Mouse (Mus musculus): ENCODE data around the gene Gm42957. TPM values are rescaled to one million over a fixed set of nuclear protein-coding genes. Genes with fewer than 3 reads are reported as not detected.
"Not testable (repeated sequence)": the region's sequence is repeated elsewhere in the genome, so short reads cannot be mapped to it uniquely, and the experiment has no call there.

The Gm42957 gene
- total RNA-seq (2021), result under 1 TPM; 0.33 to 0.46 TPM
- long read RNA-seq, experiment 1, result 0 reads
- long read RNA-seq, experiment 2, partial matches to known transcripts, result 0 of 2 reads
- long read RNA-seq, experiment 2, other reads (novel, unspliced or antisense), result 2 of 2 reads

DNA sequence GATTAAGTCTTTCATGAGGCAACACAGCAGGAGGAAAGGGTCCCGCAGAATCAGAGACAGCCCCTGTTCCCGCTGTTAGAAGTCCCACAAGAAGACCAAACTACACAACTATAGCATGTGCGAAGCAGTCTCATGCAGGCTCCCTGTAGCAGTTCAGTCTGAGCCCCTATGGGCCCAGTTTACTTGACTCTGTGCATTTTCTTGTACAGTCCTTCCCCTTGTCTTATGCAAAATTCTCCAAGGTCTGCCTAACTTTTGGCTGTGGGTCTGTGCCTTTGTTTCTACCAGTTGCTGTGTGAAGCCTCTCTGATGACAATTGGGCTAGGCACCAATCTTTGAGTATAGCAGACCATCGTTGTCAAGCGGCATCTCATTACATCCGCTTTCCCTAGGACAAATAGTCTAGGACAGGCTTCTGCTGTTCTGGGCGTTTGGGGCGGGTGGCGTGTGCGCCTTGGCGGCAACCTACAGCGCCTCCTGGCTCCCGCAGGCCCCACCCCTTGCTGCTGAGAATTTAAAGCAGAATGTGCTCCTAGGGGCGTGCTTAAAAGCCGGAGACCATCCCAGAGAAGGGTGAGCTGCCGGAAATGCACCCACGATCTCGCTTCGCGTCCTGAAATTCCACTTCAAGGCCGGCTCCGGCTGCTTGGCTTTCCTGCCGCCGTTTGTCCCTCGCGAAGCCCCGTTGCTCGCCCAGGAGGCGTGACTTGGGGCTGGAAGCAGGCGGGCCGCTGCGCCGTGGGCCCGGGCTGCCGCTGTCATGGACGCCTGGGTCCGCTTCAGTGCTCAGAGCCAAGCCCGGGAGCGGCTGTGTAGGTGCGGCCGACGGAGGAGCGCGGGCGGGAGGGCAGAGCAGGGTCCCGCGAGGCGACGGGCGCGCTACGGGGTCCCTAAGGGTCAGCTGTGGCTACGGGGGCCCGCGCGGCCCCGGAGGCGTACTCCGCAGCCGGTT is at the start of gene Gm42957, which contains the start of gene Pex11b:
TSS of gene Gm42957 (plus strand) at position 547 of the 952 bp plus-strand sequence.
TSS of gene Pex11b (plus strand) at position 449 of the 952 bp plus-strand sequence.
- peak; percentile 95 for DNase-seq

DNA sequence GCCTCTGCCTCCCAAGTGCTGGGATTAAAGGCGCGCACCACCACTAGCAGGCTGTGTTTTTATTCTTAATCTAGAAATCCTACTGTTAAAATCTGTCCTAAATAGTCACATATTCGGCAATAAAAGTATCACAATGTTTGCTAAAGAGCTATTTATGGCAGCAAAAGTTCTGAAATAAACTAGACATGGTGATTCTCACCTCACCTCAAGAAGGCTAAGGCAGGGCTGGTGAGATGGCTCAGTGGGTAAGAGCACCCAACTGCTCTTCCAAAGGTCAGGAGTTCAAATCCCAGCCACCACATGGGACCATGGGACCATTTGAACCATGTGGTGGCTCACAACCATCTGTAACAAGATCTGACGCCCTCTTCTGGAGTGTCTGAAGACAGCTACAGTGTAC is 44.6 kb upstream of the Gm42957 start:
- no peak for DNase-seq

DNA sequence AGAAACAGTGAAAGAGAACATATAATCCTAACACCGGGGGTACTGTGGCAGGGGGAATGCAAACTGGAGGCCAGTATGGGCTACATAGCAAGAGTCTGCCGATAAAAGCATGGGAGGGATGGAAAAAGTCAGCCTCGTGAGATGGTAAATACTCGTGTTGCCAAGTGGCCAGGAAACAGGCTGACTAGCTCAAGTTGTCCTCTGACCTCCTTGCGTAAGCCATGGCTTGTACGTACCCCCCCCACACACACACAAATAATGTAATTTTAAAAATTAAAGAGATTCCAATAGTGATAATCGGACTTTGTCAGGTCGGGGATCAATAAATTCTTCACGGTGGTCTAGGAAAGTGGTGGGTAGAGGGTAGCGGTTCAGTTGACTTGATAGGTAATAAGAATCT is 41.9 kb upstream of the Gm42957 start:
- DNase-seq, result no peak

DNA sequence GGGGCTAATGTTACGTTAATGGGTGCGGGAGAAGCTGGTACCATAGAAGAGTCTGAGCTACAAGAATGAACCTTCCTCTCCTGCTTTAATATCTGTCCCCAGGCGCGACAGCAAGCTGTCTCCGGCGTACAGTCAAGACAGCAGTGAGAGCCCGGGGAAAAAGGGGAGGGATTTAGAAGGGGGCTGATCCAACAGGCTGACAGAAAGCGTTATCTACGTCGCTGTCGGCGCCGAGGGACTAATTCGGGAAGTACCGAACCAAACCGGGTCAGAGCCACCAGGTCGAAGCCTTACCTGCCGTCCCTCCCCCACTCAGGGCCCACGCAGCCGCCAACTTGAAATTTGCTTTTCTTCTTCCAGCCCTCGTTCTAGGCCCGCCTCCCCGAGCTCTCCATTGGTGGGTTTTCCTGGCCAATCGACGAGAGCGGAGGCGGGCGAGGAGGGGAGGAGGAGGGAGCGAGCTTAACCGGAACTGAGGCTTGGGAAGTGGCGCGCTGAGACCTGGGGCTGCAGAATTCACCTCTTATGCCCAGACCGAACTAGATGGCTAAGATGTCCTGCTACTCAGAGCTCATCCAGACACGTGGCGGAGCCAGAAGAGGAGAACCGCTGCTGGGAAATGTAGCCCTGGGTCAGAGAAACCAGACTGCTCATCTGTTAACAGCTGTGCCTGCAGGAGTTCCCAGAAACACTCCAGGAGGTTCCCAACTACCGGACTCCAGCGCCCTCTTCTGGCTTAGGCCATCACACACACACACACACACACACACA is 41.3 kb upstream of the Gm42957 start, which contains the start of gene Polr3gl:
TSS of gene Polr3gl (minus strand) at position 392 of the 771 bp plus-strand sequence.
- DNase-seq, result peak; percentile 96

DNA sequence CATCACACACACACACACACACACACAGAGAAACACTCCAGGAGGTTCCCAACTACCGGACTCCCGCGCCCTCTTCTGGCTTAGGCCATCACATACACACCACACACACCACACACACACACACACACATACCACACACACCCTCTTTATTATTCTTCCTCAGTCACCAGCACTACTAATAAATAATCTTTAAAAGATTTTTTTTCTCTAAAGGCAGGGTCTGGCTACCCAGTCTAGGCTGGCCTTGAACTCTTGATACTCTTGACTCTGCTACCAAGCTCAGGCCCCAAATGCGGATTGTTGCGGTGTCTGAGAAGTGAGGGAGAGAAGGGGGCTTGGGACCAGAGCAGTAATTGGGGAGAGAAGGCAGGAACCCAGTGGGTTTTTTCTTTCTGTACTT is 40.4 kb upstream of the Gm42957 start:
- no peak for DNase-seq

DNA sequence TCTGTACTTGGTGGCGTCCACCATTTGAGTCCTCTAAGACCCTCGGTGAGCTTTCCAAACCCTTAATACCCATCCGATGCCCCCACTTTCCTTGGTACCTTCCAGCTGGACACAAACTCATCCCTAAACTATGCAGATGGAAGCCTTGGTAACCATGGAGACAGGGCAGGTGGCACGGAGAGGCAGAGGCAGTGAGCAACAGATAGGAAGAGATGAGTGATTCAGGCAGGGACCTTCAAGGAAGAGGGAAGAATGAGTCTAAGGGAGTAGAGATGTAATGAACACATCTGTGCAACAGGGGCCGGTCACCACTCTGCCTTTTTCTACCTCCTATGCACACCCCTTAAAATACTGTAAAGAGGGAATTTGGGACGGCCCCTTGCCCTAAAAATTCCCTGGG is 39.6 kb upstream of the Gm42957 start:
- DNase-seq, result no peak

DNA sequence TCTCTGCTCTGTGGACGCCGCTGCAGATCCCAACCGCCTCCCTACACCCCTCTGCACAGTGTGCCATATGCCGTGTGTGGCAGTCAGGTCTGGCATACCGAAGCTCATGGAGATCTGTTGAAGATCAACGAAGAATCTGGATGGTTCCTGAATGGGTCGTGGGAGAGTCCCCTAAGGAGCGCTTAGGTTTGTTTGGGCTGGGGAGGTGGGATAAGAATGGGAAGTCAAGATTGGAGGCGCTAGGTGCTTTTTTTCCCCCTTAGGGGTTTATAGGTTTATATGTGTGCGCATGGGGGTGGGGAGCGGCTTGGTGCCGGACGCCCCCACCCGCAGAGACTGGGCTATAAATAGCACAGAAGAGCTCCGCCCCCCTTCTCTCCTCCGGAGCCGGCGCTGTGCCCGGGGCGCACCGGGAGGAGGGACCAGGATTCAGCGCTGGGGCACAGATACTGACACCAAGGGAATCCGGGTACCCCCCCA is 39.0 kb upstream of the Gm42957 start, which contains the start of gene Ankrd34a:
TSS of gene Ankrd34a (plus strand) at position 409 of the 480 bp plus-strand sequence.
- DNase-seq, result peak; percentile 68 to 80

DNA sequence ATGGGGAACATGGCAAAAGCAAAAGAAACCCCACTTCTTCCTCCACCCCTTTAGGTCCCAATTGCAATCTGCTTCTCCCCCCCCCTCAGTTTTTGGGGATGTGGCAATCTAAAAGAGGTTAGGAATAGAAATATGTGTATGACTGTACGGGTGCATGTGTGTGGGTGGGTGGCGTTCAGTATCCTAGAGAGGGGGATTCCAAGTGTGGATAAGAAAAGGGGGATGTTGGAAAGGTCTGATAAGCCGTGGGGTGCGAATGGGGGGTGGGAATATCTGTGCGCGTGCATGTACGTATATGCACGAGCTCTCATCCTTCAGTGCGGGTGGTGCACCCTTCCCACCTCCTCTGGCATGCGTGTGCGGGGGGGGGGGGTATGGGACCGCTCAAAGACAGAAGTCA is 38.4 kb upstream of the Gm42957 start:
- no peak for DNase-seq

DNA sequence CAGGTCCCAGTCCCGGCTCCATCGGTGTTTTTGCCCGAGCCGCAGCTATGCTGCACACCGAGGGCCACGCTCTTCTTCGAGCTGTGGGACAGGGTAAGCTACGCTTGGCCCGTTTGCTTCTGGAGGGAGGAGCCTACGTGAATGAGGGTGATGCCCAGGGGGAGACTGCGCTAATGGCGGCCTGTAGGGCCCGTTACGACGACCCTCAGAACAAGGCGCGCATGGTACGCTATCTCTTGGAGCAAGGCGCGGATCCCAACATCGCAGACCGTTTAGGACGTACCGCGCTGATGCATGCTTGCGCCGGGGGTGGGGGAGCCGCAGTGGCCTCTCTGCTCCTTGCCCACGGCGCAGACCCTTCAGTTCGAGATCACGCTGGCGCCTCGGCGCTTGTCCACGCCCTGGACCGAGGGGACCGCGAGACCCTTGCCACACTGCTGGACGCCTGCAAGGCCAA is 37.8 kb upstream of the Gm42957 start:
- DNase-seq, result peak; percentile 40 to 57

DNA sequence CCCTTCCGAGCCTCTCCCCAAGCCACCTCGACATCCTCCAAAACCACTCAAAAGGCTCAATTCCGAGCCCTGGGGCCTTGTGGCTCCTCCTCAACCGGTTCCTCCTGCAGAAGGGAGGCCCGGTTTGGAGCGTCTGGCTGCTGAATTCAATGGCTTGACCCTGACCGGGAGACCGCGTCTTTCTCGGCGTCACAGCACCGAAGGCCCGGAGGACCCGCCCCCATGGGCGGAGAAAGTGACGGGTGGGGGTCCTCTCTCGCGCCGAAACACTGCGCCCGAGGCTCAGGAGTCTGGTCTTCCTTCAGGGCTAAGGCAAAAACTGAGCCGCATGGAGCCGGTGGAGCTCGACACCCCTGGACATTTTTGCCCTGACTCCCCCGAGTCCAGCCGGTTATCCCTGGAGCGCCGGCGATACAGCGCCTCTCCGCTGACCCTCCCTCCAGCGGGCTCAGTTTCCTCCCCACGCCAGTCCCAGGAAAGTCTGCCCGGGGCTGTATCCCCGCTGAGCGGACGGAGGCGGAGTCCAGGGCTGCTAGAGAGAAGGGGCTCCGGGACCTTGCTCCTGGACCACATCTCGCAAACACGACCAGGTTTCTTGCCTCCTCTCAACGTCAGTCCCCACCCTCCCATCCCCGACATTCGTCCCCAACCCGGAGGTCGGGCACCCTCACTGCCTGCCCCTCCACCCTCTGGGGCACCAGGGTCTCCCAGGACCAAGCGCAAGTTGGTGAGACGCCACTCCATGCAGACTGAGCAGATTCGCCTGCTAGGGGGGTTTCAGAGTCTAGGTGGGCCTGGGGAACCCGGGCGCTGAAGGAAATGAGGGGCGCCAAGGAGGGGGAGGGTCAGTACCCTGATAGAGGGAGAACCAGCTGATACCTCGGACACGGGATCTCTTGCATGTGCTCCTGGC is 36.9 kb upstream of the Gm42957 start:
- DNase-seq, result peak; percentile 83 to 89

DNA sequence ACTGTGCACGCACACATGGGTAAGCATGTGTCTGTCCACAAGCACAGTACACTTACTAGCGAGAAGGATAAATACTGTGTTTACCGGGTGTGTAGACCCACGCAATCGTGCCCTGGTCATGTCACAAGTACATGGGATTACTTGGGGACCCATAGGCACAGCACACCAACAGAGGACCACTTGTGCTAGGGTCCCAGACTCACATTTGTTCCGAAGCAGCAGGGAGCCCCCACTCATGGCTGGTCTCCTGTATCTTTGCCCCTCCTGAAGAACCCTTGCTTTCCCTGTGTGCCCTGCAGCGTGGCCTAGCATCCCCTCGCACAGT is 36.2 kb upstream of the Gm42957 start:
- no peak for DNase-seq

DNA sequence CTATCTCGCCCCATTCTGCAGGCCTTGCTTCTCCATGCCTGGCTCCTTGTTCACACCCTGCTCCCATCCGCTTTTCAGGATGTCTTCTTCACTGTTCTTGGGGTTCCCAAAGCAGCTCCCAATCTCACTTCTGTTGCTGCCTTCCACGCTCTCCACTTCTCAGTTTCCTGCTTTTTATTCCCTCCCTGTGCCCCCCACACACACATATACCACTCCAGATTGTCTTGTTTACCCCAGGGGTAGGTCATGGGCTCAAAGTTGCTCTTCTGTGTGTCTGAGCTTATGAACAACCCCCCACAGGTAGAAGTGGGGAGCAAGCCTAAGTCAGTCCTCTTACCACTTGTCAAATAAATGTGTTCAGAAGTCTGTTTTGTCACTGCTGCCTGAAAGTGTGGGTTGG is 35.9 kb upstream of the Gm42957 start:
- DNase-seq, result no peak

DNA sequence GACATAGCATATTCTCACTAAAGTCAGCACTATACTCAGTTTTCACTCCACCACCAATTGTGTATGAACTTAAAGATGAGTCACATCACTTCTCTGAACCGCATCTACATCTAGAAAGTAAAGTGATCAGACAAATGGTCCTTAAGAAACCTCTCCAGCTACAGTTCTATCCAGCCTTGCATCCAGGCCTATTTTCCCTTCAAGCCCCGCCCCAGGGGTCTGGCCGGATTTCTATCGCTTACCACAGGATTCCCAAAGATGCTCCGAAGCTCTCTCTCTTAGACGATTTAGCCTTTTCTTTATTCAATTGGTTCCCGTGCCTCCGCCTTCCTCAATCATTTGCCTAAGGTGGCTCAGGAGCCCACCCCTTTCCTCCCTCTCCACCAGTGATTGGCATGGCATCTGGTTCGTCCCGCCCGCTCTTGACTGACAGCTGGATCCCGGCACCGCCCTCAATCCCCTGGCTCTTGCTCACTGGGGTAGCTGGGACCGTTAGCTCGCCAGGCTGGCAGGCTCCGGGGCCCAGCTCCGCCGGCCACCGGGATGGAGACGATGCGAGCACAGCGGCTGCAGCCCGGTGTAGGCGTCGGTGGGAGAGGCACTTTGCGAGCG is 34.5 kb upstream of the Gm42957 start, which contains the start of gene Lix1l:
TSS of gene Lix1l (plus strand) at position 511 of the 612 bp plus-strand sequence.
- peak; percentile 95 to 96 for DNase-seq

DNA sequence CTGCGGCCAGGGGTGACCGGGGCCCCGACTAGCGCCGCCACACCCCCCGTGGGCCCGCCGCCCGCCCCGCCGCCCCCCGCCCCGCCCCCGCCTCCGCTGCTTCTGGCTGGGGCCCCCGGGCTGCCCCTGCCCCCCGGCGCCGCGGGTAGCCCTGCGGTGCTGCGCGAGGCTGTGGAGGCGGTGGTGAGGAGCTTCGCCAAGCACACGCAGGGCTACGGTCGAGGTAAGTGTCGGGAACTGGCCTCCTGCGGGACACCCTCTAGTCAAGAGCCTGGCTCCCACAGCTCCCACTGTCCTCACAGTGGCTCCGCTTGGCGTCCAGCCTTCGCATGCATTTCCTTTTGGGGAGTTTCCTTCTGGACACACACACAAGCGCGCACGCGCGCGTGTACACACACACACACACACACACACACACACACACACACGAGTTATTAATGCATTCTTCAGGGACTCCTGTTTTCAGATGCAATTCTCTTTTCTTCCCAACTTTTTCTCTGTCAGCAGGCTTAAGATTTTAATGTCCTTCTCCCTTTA is 34.0 kb upstream of the Gm42957 start:
- peak; percentile 82 to 84 for DNase-seq

DNA sequence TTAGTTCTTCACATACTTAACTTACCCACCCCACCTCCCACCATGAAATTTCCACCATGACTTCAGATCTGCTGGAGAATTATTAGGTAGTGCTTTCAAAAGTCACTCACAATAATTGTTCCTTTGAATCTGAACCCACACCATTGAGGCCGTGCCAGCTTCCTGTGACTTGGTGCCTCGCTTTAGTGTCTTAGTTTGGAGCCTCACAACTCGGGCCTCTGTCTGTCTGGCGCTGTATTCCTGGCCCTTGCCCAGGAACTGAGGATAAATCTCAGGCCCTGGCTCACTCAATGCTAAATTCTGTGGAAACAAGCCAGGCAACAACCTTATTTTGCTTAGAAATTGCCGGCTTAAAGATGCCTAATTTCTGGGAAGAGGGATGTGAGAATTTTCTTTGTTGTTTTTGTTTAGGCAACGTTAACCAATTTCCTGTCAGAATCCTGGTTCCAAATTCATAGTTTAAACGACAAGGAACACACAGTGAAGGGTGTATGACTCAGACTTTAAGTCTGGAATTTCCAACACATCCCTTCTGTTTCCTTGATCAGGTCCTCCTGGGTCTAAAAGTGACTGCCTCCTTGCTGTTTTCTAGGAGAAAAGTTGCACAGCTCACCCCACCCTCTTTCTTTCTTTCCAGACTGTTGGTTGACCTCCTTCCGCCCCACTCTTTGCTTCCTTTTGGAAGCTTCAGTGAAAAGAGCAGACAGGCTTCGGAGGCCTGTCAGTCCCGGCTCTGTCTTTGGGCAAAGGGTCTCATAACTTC is 33.2 kb upstream of the Gm42957 start:
- DNase-seq, result peak; percentile 65 to 70

DNA sequence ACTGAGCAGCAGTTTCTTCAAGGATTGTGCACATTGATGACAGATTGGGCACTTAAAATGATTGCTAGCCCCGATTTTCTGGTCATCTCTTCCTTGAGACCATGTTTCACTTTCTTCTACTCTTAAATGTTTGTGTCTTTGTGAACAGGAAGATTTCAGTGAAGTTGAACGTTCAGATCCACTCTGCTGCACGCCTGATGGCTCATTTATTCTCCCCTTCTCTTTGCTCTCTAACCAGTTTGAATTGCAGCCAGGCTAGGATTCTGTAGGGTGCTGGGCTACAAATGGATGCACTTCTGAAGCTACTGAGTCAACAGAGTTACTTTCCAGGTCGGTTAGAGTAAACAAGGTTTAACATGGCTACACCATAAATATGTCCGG is 32.6 kb upstream of the Gm42957 start:
- no peak for DNase-seq

DNA sequence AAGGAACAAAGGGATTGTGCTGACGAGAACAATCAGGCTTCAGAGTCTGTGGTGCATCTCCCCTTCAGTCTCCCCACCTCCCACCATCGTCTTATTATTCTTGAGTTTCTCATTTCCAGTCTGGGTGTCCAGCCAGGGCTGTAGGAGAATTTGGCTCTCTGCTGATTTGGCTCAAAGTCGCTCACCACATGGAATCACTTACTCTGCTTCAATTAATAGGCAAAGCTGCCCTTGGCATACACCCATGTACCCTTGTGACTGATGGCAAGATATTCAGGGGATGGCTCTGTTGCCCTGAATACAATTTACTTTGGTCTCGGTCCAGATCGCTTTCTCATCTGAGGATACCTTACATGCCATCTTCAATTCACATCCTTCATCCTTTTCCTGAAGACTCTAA is 32.0 kb upstream of the Gm42957 start:
- peak in 1 of 2 experiments; percentile 35 for DNase-seq

DNA sequence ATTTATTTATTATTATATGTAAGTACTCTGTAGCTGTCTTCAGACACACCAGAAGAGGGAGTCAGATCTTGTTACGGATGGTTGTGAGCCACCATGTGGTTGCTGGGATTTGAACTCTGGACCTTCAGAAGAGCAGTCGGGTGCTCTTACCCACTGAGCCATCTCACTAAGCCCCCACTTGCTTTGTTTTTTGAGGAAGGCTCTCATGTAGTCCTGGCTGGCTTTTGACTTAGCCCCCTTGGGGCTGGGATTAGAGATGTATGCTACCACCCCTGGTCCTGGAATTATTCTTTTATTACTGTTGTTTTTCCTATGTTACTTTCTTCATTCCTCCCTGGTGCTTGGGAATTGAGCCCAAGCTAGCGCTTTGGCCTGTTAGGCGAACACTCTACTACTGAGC is 29.3 kb upstream of the Gm42957 start:
- DNase-seq, result not testable (repeated sequence)

DNA sequence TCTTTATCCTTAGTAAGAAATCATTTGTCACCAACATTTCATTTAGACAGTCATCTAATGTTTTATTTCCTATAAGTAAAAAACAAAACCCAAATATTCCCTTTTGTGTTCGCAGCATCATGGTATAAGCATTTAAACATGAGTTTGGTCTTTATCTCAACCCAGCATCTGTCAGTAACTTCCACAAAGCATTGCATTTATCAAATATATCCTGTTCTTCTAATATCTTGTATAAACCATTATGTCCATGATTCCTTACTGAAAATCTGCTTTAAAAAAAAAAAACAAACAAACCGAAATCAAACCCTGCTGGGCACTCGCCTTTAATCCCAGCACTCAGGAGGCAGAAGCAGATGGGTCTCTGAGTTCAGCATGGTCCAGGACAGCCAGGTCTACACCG is 28.7 kb upstream of the Gm42957 start:
- no peak for DNase-seq

DNA sequence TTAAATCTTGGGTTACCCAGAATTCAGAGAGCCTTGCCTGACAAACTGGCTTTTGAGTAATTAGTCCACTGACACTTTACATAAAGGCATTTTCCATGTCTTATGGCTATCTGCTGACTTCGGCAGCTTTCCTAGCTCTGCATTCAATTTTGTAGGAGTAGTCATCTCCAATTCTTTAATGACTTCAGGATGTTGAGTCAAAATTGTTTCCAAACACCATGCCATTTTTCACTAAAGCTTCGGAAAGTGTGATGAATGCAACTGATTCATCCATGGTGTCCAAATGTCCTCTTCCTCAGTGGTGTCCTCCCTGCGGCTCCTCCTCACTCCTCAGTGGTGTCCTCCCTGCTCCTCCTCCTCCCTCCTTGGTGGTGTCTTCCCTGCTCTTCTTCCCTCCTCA is 17.3 kb upstream of the Gm42957 start:
- DNase-seq, result no peak

Measured in adrenal gland, postnatal 36 days (tissue).